Mouse (Mus musculus) cerebellum, adult 11 months (tissue): Measurements from ENCODE around the gene Psmb4.
"Not testable (repeated sequence)": the region's sequence is repeated elsewhere in the genome, so short reads cannot be mapped to it uniquely, and the experiment has no call there.

ENCODE experiments used
- DNase-seq: peaks from one replicate; pipeline ENCODE4 v3.0.0; 2022

Gene Psmb4

GRCm38 (mm10) chr3:94886316-94887224 is at the start of gene Psmb4:
Gene Psmb4 (minus strand): TSS chr3:94886961.
- peak; percentile 77 for DNase-seq

- not testable (repeated sequence) for DNase-seq
Measured at GRCm38 (mm10) chr3:94936147-94936546, 49.4 kb upstream of the Psmb4 start.

GRCm38 (mm10) chr3:94935332-94935731 is 48.6 kb upstream of the Psmb4 start:
- not testable (repeated sequence) for DNase-seq

GRCm38 (mm10) chr3:94934564-94934963 is 47.8 kb upstream of the Psmb4 start:
- not testable (repeated sequence) for DNase-seq

GRCm38 (mm10) chr3:94933604-94934003 is 46.8 kb upstream of the Psmb4 start:
- DNase-seq = not testable (repeated sequence)

- DNase-seq = peak; percentile 26
Measured at GRCm38 (mm10) chr3:94932809-94933564, 46.2 kb upstream of the Psmb4 start, which contains the start of gene Selenbp1. Gene Selenbp1 (plus strand): TSS chr3:94933056.

GRCm38 (mm10) chr3:94932279-94932678 is 45.5 kb upstream of the Psmb4 start:
- not testable (repeated sequence) for DNase-seq

- DNase-seq = not testable (repeated sequence)
Measured at GRCm38 (mm10) chr3:94931427-94932082, 44.8 kb upstream of the Psmb4 start.

GRCm38 (mm10) chr3:94930386-94931266 is 43.9 kb upstream of the Psmb4 start:
- not testable (repeated sequence) for DNase-seq

GRCm38 (mm10) chr3:94928979-94929378 is 42.2 kb upstream of the Psmb4 start:
- DNase-seq = not testable (repeated sequence)

GRCm38 (mm10) chr3:94926301-94926736 is 39.6 kb upstream of the Psmb4 start:
- DNase-seq = not testable (repeated sequence)

- DNase-seq = no peak
Measured at GRCm38 (mm10) chr3:94924688-94925087, 37.9 kb upstream of the Psmb4 start.

GRCm38 (mm10) chr3:94922333-94922732 is 35.6 kb upstream of the Psmb4 start:
- no peak for DNase-seq

GRCm38 (mm10) chr3:94921104-94921503 is 34.3 kb upstream of the Psmb4 start:
- no peak for DNase-seq

GRCm38 (mm10) chr3:94918845-94919244 is 32.1 kb upstream of the Psmb4 start:
- no peak for DNase-seq

- DNase-seq = no peak
Measured at GRCm38 (mm10) chr3:94917816-94918361, 31.1 kb upstream of the Psmb4 start.

GRCm38 (mm10) chr3:94915903-94916741 is 29.4 kb upstream of the Psmb4 start:
- DNase-seq = no peak

GRCm38 (mm10) chr3:94913801-94914200 is 27.0 kb upstream of the Psmb4 start:
- DNase-seq = no peak

GRCm38 (mm10) chr3:94911050-94911693 is 24.4 kb upstream of the Psmb4 start:
- no peak for DNase-seq

- DNase-seq = no peak
Measured at GRCm38 (mm10) chr3:94906482-94906881, 19.7 kb upstream of the Psmb4 start.
